Mouse (Mus musculus) bone marrow, adult 2 months (tissue): ENCODE results near the gene Ptgfrn.

Source experiments
- CTCF ChIP-seq: fragments of 200-500 bp; IDR thresholded peaks from 2 replicates; pipeline ENCODE4 v1.5.1; 2011; ENCODE audit warnings: low read length, control low read depth; ENCODE audit not compliant: control insufficient read depth, insufficient read depth
- POLR2A ChIP-seq: fragments of 200-500 bp; IDR thresholded peaks from 2 replicates; pipeline ENCODE4 v1.6.1; 2011; ENCODE audit warnings: low read depth, mild to moderate bottlenecking, control low read depth, low read length, borderline replicate concordance; ENCODE audit not compliant: control insufficient read depth

- TF ChIP-seq CTCF: no peak
- no peak for TF ChIP-seq POLR2A
Observed at GRCm38 (mm10) chr3:101077710-101078100, 32.4 kb downstream of the Ptgfrn start.
